Mouse (Mus musculus) splenic B cell, adult 2 months (primary cell): Measurements from ENCODE around the gene Lima1.
"Not testable (repeated sequence)": the region's sequence is repeated elsewhere in the genome, so short reads cannot be mapped to it uniquely, and the experiment has no call there.

Experiments
- DNase-seq: peaks from one replicate; pipeline ENCODE4 v3.0.0-alpha.2; 2011; ENCODE audit warnings: low read depth, low spot score
- H3K27me3 ChIP-seq: 2 replicates; pipeline ENCODE4 v1.6.1; 2012; ENCODE audit warnings: mild to moderate bottlenecking, low read length, moderate library complexity, mixed read lengths; ENCODE audit not compliant: control insufficient read depth, poor library complexity, insufficient read depth, severe bottlenecking
- H3K36me3 ChIP-seq: 2 replicates; pipeline ENCODE4 v1.6.1; 2012; ENCODE audit warnings: mild to moderate bottlenecking, low read length, moderate library complexity, mixed read lengths; ENCODE audit not compliant: control insufficient read depth, poor library complexity, insufficient read depth, severe bottlenecking

The Lima1 gene

GRCm38 (mm10) chr15:99889275-99889874, 14.1 kb upstream of the Lima1 start:
- no peak for DNase-seq
- Histone ChIP-seq H3K36me3 (no peaks in the 10 kb centered on the region), H3K27me3 (no peaks in the 10 kb centered on the region)

- H3K27me3 ChIP-seq, H3K36me3 ChIP-seq, DNase-seq: not testable (repeated sequence)
These were observed 11.9 kb upstream of the Lima1 start for GRCm38 (mm10) chr15:99887130-99887529.

- Histone ChIP-seq H3K27me3 (no peaks in the 10 kb centered on the region), H3K36me3 (no peaks in the 10 kb centered on the region)
- no peak for DNase-seq
These were observed 8.8 kb upstream of the Lima1 start for GRCm38 (mm10) chr15:99884038-99884437.

GRCm38 (mm10) chr15:99878541-99878940, 3.3 kb upstream of the Lima1 start:
- Histone ChIP-seq H3K27me3 (no peaks in the 10 kb centered on the region), H3K36me3 (no peaks in the 10 kb centered on the region)
- no peak for DNase-seq

- DNase-seq = no peak
- Histone ChIP-seq H3K27me3 (no peaks in the 10 kb centered on the region), H3K36me3 (no peaks in the 10 kb centered on the region)
These were observed 483 bp downstream of the Lima1 start for GRCm38 (mm10) chr15:99874612-99875333.

- DNase-seq = no peak
- peaks cover 1% of the 10 kb centered on the region; the same call in 1 of the 2 replicates for H3K27me3 ChIP-seq
- H3K36me3 ChIP-seq = no peaks in the 10 kb centered on the region
These were observed 2.7 kb downstream of the Lima1 start for GRCm38 (mm10) chr15:99872543-99872942.

- no peak for DNase-seq
- H3K27me3 ChIP-seq = peaks cover 1% of the 10 kb centered on the region
- no peaks in the 10 kb centered on the region for H3K36me3 ChIP-seq
These were observed 7.6 kb downstream of the Lima1 start for GRCm38 (mm10) chr15:99867654-99868053.

GRCm38 (mm10) chr15:99866450-99867221, 8.6 kb downstream of the Lima1 start:
- DNase-seq = no peak
- peaks cover 1% of the 10 kb centered on the region for H3K27me3 ChIP-seq
- H3K36me3 ChIP-seq = no peaks in the 10 kb centered on the region

GRCm38 (mm10) chr15:99865942-99866341, 9.3 kb downstream of the Lima1 start:
- no peaks in the 10 kb centered on the region for H3K36me3 ChIP-seq
- DNase-seq = no peak

GRCm38 (mm10) chr15:99865494-99865941, 9.7 kb downstream of the Lima1 start:
- Histone ChIP-seq H3K27me3 (peaks cover 1% of the 10 kb centered on the region), H3K36me3 (no peaks in the 10 kb centered on the region)
- DNase-seq = no peak

More at GRCm38 (mm10) chr15:99865942-99866341, 9.3 kb downstream of the Lima1 start:
- H3K27me3 ChIP-seq = peaks cover 1% of the 10 kb centered on the region

- no peak for DNase-seq
- H3K36me3 ChIP-seq = no peaks in the 10 kb centered on the region
- H3K27me3 ChIP-seq = peaks cover 1% of the 10 kb centered on the region
These were observed 10.2 kb downstream of the Lima1 start for GRCm38 (mm10) chr15:99865046-99865445.

GRCm38 (mm10) chr15:99863786-99864185, 11.5 kb downstream of the Lima1 start:
- peak; percentile 18 for DNase-seq
- H3K36me3 ChIP-seq = no peaks in the 10 kb centered on the region
- H3K27me3 ChIP-seq = no peaks in the 10 kb centered on the region; the same call in 1 of the 2 replicates

GRCm38 (mm10) chr15:99863358-99863757, 11.9 kb downstream of the Lima1 start:
- no peaks in the 10 kb centered on the region; the same call in 1 of the 2 replicates for H3K27me3 ChIP-seq
- DNase-seq = no peak
- H3K36me3 ChIP-seq = no peaks in the 10 kb centered on the region

- DNase-seq = no peak
- H3K27me3 ChIP-seq = no peaks in the 10 kb centered on the region; the same call in 1 of the 2 replicates
- no peaks in the 10 kb centered on the region for H3K36me3 ChIP-seq
These were observed 12.8 kb downstream of the Lima1 start for GRCm38 (mm10) chr15:99862473-99862872.

- DNase-seq = no peak
- no peaks in the 10 kb centered on the region for H3K36me3 ChIP-seq
- no peaks in the 10 kb centered on the region; the same call in 1 of the 2 replicates for H3K27me3 ChIP-seq
These were observed 13.3 kb downstream of the Lima1 start for GRCm38 (mm10) chr15:99861955-99862354.
